Mouse (Mus musculus) liver, embryonic 14 days (tissue): Measurements from ENCODE around the gene Itgae. TPM values are rescaled to one million over a fixed set of nuclear protein-coding genes. Genes with fewer than 3 reads are reported as not detected.

Experiments used
- polyA plus RNA-seq: library from polyadenylated mRNA; depleted of rRNA; stranded (reverse); fragments of >200 nt; gene quantifications from 2 replicates; pipeline ENCODE4 v1.2.3, GENCODE M21; 2012; rRNA removed

Itgae gene
- 0.01 TPM in 2 replicates for polyA plus RNA-seq

GRCm38 (mm10) chr11:73090283-73090682, at the start of gene Itgae:
Gene Itgae, plus strand, starts transcription at chr11:73090583.

DNA sequence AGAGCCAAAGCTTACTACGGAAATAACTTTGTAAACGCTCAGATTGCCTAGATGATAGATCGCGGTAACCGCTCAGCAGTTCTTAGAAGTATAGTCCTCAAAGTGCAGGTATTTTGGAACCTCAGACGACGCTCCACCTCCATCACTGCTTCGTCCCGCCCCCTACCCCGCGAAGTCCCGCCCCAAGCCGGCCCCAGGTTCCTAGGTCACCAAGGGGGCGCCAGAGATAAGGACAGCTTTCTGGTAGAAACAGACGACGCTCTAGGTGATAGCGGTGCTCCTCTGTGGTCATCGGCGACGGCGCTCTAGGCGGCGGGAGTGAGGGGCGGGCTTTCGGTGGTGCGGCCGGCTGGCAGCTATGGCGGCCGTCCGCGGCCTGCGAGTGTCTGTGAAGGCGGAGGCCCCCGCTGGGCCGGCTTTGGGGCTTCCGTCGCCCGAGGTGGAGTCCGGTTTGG, 42.8 kb upstream of the Itgae start, which contains the start of gene Ncbp3:
TSS of gene Ncbp3 (plus strand) at position 242 of the 455 bp plus-strand sequence.

GRCm38 (mm10) chr11:73137591-73138501, 47.5 kb downstream of the Itgae start, which contains the start of gene Haspin:
Gene Haspin, minus strand, starts transcription at chr11:73138294.

GRCm38 (mm10) chr11:73159957-73160810, 69.8 kb downstream of the Itgae start, which contains the start of gene P2rx5:
Gene P2rx5, plus strand, starts transcription at chr11:73160421.

DNA sequence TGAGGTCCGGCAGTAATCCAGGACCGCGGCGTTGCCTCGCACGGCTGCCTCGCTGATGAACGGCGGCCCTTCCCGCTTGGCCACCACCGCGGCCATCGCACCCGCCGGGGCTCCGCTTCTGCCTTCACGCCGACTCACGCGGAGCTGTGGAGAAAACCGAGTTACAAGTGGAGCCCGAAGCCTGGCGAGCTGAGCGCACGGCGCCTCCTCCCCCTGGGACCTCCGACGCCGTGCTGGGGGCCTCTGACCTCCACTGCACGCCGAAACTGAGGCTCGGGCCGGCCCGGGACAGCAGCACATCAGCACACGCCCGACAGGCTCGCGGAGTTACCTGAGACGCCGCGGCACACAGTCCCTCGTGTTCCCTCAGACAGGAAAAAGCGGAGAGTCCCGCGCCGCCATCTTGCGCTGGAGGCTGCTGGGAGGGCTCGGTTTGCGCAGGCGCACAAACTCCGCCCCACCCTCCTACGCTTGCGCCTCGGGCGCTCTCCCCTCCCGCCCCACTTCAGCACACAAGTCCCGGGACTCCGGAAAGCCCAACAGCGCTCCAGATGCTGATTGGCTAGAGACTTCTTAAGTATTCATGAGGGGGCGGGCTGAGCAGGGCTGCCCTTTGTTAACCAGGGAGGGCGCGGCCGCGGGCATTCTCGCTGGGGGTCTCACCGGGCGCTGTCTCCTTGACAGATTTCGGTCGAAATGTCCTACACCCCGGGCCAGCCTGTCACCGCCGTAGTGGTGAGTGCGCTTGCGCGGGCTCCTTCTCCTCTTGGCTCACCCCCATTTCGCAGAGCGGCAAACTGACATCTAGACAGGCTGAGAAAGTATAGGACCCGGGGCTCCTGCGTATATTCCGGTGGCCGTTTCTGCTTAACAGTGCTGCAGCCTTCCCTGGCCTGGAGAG, 86.5 kb downstream of the Itgae start, which contains the start of the genes Emc6 and Tax1bp3:
TSS of gene Emc6 (minus strand) at position 430 of the 901 bp plus-strand sequence.
TSS of gene Tax1bp3 (plus strand) at position 476 of the 901 bp plus-strand sequence.

Other genes with a start within 250 kb of the Itgae start
- 6.0 and 7.0 TPM in 2 replicates for gene Atp2a3, start 129.4 kb upstream of the Itgae start, polyA plus RNA-seq
- 4.5 and 5.4 TPM in 2 replicates for gene P2rx1, start 91.5 kb upstream of the Itgae start, polyA plus RNA-seq
- 0.67 and 0.74 TPM in 2 replicates for gene Camkk1, start 71.6 kb upstream of the Itgae start, polyA plus RNA-seq
- gene Ncbp3, start 42.8 kb upstream of the Itgae start, polyA plus RNA-seq, result 2.7 TPM in 2 replicates
- gene Haspin, start 47.7 kb downstream of the Itgae start, polyA plus RNA-seq, result 5.2 and 6.4 TPM in 2 replicates
- gene P2rx5, start 69.8 kb downstream of the Itgae start, polyA plus RNA-seq, result 0.14 and 0.15 TPM in 2 replicates
- gene Emc6, start 86.5 kb downstream of the Itgae start, polyA plus RNA-seq, result 36.7 and 44.0 TPM in 2 replicates
- 9.2 and 11.6 TPM in 2 replicates for gene Tax1bp3, start 86.5 kb downstream of the Itgae start, polyA plus RNA-seq
- gene Ctns, start 108.5 kb downstream of the Itgae start, polyA plus RNA-seq, result 4.0 and 5.7 TPM in 2 replicates
- gene Shpk, start 108.9 kb downstream of the Itgae start, polyA plus RNA-seq, result 1.5 and 1.8 TPM in 2 replicates
- gene Trpv1, start 143.7 kb downstream of the Itgae start, polyA plus RNA-seq, result 0.01 TPM in 1 of 2 replicates, not detected in the other
- gene Trpv3, start 176.8 kb downstream of the Itgae start, polyA plus RNA-seq, result 0.01 TPM in 2 replicates
- 2.6 and 3.1 TPM in 2 replicates for gene Aspa, start 239.0 kb downstream of the Itgae start, polyA plus RNA-seq
- gene Gm49340, start 239.2 kb downstream of the Itgae start, polyA plus RNA-seq, result 0.11 and 0.22 TPM in 2 replicates
- 2.4 and 3.1 TPM in 2 replicates for gene Spata22, start 239.2 kb downstream of the Itgae start, polyA plus RNA-seq